Mouse (Mus musculus) T-helper 17 cell (primary cell): Measurements from ENCODE around the gene Olig3.

Experiments used
- in situ Hi-C, 2 experiments: fragments of 300-600 bp; cut with MboI, MseI; formaldehyde crosslinking; loops; 1 replicate in 1 of 2; 2 replicates in 1 of 2; pipeline ENCODE4 v1.15.1; 2025; ENCODE audit warnings: high pct_unique_total_duplicates in 2 of 2

Olig3 gene

DNA sequence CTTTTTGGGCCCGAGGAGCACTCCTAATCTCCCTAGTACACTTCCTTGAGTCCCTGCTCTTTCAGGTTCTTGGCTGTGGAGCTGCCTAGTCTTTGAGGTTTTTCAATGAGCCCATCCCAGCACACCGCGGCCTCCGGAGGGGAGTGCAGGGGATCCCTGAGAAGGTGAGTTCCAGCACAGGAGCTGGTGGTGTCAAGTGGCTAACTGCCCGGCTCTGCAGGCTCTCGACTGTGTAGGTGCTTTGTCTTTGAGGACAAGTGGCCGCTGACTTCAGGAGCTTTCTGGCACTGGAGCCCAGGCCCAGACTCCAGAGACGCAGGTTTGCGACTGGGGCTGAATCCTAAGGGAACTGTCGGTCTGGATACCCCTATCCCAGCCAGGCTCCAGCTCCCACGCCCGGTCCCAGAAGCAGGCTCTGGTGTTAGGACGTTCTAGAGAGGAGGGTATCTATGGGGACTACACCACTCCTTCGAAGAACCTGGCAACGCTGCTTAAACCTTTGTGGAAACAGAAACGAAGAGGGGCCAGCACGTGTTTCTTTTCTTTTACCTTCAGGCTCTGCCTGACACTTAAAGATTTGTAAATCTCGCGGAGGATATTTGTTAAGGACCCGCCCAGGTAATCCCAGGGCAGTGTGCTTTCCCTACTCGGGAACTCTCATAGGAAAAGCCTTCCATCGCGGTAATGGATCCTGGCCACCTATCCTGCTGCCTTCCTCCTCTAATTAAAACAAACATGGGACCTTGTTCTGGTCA lies 5.4 kb downstream of the Olig3 start:
- in situ Hi-C loops = no loop called here

DNA sequence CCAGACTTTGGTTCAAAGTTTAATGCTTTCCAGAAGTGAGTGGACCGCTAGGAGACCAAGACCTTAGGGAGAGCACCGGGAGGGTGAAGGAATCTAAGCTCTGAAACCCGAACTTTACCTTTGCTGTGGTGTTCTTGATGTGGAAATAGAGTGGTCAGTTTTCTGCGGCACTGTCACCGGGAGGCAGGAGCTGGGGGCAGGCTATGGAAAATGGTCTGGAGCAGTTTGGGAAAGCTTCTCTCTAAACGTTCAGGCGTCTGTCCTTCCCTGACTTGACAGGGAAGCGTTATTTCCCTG lies 5.9 kb downstream of the Olig3 start:
- in situ Hi-C loops = no loop called here

DNA sequence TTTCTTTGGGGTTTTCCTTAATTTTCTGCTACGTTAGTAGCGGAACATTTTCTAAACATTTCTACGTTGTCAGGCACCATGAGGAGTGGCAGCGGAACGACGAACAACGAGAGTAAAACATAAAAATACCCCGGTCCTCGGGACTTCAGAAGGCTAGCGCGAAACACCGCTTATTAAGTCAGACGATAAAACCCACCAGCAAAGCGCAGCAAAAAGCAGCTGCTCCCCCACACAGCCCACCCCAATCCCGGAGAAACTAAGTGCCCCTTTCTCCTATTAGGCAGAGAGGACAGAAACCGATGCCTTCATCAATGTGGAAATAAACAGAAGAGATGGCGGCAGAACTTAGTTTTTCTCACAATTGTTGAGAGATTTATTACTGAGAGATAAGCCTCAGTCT lies 6.5 kb downstream of the Olig3 start:
- in situ Hi-C loops = no loop called here

DNA sequence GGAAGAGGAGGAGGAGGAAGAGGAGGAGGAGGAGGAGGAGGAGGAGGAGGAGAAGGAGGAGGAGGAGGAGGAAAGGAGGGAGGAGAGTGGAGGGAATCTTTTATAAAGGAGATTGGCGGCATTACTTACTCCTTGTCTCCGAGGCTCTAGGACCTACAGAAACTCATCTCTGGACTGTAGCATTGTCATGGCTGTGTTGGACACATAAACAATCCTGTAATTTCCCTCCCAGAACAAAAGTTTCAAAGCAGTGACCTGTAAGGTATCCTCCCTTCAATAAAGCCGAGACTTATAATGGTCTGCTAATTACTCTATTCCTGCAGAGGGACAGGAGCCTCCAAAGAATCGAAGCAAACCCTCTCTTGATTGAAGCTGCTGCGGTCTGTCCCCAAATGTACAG lies 7.0 kb downstream of the Olig3 start:
- in situ Hi-C loops = no loop called here

DNA sequence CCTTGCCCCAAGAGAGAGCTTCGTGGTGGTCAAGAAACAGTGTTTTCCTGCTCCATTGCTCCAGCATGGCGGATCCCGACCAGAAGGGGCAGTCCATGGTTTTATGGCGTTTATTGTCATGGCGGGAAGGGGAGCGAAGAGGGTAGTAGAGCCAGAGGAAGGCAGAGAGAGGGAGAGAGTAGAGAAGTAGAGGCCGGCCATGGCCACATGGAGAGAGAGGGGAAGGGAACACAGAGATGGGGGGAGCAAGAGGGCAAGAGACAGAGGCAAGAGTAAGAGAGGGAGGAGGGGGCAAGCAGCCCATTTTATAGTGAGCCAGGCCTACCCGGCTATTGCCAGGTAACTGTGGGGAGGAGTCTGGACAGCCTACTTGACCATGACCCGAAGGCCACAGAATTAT lies 12.8 kb downstream of the Olig3 start:
- in situ Hi-C loops = no loop called here

DNA sequence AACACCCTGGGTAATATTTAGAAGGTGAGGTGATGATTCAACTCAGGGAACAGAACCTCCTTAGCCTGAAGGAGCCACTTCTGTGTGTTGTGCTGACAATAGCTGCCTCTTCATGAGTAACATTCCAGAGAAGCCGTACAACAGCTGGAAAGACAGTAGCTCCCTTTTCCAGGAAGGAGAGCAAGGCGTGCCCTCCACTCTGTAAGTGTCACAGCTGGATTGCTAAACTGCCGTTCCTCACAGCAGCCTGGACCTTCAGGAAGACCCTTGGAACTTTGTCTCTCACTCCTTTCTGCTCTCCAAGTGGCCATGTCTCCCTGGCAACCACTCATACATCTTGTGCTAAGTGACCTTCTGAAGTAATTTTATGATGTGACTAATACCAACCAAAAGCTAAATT lies 13.8 kb downstream of the Olig3 start:
- in situ Hi-C loops = no loop called here

DNA sequence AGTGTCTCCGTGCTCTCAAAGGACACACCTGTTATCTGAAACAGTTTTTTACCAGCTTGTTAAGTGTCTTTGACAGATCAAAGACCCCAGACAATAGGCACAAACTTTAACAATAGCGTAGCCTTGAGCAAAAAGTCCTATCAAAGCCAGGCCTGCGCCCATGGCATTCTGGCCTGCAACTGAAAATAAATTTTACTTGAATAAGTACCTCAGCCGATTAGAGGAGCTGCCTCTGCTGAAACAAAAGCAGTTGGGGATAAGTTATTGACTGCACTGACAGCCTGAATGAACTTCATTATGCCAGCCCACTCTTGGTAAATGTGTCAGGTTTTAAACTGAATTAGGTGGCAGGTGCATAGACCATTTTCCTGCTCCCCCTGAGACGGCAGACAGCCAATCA lies 15.9 kb downstream of the Olig3 start:
- in situ Hi-C loops = no loop called here

DNA sequence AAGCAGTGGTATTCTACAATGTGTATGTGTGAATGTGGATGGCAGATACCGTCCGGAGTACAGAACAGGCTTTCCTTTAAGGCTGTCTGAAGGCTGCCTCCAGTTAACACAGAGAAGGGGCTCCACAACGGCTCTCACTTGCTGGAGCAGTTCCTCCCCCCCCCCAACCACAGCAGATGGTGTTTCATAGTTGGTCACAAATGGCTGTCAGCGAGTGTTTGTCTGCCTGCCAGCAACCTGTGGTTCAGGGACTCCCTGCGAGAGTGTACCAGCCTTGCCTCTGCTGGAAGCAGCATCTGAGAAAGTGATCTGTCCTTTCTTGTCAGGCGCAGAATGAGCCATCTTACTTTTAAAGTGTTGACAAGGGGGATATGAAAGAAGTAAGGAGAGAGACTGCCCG lies 17.5 kb downstream of the Olig3 start:
- in situ Hi-C loops = no loop called here

DNA sequence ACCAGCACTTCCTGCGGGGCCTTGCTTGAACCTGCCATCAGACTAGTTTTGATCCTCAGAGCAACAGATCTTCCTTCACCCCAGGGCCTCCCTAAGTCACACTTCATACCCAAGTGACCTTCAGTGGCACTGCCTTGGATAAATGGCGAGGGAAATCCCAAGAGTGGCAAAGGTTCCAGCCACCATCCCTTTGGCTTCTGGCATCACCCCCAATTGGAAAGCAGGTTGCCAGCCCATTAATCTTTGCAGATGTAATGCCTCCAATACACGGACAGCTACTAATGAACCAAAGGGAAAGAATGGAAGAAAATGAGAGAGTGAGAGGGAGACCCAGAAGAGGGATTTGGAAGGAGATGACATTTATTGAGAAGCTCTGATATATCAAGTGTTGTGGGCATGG lies 18.0 kb downstream of the Olig3 start:
- in situ Hi-C loops = no loop called here

DNA sequence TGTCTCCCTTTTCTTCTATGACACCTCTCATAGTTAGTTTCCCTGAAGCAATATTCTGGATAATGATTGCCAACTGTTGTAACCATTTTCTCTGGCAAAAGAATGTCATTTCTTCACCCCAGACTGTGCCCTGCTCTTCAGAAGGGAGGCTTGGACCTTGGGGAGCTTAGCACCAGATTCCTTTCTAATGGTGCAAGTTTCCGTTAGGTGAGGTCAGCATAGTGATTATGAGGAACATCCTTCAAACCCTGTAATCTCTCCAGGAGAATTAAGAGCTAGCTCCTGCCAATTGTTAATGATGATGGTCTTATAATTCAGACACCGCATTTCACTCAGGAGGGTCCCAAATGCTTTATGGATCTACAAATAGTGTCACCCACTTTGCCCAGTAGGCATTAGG lies 19.5 kb downstream of the Olig3 start:
- in situ Hi-C loops = no loop called here

DNA sequence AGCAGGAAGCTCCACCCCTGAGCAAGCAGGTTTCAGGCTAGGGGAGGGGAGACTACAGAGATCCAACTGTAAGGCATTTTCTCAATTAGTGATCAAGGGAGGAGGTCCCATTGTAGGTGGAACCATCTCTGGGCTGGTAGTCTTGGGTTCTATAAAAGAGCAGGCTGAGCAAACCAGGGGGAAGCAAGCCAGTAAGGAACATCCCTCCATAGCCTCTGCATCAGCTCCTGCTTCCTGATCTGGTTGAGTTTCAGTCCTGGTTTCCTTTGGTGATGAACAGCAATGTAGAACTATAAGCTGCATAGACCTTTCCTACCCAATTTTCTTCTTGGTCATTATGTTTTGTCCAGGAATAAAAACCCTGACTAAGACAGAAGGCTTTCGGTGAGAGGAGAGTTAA lies 24.6 kb downstream of the Olig3 start:
- in situ Hi-C loops = loop anchor here in 1 of 2 experiments (10.0 kb wide), 1 partner anchor 56 kb away; no protein-coding TSS in a partner anchor

DNA sequence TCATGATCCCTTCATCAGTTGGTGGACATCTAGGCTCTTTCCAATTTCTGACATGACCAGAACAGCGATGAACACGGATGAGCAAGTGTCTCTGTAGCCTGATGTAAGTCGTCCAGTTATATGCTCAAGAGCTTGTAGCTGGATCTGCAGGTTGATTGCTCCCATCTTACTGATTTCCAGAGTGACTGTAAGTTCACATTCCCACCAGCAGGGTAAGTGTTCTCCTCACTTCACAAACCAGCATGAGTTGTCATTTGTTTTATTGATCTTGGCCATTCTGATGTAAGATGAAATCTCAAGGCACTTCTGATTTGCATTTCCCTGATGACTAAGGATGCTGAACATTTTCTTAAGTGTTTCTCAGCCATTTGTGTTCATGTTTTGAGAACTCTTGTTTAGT lies 27.8 kb downstream of the Olig3 start:
- in situ Hi-C loops = loop anchor here in 1 of 2 experiments (10.0 kb wide), 1 partner anchor 59 kb away; no protein-coding TSS in a partner anchor

DNA sequence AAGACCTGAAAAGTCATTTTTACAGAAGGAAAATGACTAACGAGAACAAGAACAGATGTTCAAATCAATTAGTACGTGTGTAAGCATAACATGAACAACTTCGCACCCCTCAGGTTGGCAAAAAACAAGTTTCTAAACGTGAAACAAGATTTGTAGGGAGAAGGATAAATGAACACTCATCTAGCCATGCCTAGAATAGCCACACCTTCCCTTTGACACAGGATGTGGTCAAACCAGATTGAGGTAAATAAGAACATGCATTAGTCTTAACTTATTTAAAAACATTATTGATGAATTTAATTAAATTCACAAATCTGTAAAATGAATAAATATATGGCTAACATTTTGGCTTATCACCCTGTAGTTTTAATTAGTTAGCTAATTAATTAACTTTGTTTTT lies 35.5 kb downstream of the Olig3 start:
- in situ Hi-C loops = loop anchor here in 1 of 2 experiments (5.0 kb wide), 1 partner anchor 45 kb away; no protein-coding TSS in a partner anchor

DNA sequence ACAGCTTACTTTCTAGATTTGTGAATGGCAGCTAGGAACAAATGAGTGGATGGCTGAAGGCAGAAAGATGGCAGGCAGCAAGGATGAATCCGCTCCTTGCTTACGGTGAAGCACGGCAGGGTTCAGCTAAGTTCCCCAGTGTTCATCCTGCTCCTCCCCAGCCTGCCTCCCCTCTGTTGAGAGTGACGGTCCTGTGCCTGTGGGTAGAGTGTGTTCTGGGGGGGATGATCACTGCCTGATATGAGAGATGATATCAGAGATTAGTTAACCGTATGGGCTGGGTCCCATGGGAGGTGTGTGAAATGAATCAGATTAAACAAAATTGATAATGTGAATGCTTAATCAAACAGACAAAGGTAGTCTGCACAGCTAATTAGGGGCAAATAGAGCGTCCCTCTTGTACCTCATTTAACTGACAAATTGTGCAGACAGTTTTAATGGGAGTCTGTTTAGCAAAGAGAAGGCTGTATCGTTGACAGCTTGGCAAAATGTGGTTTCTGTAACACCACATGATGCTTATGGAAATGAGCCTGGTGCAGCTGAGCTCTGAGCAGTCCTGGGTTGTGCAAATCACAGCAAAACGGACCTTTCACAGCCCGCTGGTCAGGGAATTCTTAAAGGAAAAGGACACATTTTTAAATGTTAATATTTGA lies 40.3 kb downstream of the Olig3 start:
- in situ Hi-C loops = no loop called here

DNA sequence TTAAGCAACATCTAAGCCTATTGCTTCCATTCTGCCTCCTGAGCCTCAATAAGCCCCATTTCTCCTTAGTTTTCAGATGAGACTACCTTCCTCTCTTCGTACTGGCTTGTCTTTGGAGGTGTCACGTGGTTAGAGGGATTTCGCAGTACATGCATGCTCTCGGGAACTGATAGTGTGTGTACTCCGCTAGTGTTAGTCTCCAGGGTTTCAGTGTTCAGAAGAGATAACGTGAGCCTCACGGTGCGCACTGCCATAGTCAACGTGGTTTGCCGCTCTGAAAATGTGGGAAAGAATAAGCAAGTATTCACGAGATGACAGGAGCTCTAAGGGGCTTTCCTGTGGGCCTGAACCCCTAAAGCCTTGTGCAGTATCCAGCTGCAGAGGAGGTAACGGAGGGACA lies 41.1 kb downstream of the Olig3 start:
- in situ Hi-C loops = no loop called here

DNA sequence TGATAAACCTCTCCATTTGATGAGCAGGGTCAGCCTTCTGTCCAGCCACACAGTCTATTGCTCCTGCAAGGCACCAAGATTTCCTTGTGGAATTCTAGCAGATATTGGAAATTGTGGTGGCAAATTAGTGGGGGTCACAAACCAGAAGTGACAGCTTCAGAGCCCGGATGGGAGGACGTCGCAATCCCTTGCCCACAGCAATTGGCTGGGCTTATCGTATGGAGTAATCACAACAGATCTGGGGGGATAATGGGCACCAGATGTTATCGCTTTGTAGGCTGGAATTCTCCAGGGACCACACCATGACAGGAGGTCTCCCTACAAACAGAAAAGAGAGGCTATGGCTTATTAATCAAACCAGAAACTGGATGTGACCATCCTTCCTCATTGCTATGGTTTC lies 44.8 kb downstream of the Olig3 start:
- in situ Hi-C loops = loop anchor here in 1 of 2 experiments (10.0 kb wide), 1 partner anchor 1684 kb away; no protein-coding TSS in a partner anchor

DNA sequence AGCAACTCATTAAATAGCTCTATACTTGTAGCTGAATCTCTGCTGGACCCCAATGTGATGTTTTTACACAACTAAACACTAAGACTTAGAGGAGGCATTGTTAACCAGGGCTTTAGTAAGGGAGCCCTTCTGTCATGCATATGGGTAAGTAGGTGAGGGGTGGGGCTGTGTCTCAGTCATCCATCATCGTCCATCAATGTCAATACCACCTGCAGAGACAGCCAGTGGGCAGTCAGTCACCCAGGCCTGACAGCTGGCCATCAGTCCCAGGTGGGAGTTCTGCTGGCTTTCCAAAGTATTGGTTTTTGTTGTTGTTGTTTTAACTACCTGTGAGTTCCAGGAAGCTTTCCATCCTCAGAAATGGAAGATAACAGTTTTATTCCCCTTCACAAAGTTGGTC lies 48.1 kb downstream of the Olig3 start:
- in situ Hi-C loops = loop anchor here in 1 of 2 experiments (10.0 kb wide), 1 partner anchor 1680 kb away; no protein-coding TSS in a partner anchor

DNA sequence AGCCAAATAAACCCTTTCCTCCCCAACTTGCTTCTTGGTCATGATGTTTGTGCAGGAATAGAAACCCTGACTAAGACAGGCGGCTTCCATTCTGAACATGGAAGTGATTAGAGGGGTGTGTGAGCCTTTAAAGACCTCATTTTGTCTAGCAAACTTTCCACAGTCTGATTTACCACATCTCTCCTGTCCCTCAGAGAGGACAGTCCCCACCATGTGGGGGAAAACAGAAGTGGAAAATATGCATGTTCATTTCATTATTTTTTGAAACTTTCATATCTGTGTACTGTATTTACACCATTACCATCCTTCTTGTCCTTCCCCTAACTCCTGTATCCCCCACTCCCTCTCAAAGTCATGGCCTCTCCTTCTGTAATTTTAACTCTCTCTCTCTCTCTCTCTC lies 49.6 kb downstream of the Olig3 start:
- in situ Hi-C loops = loop anchor here in 1 of 2 experiments (10.0 kb wide), 1 partner anchor 1679 kb away; no protein-coding TSS in a partner anchor

DNA sequence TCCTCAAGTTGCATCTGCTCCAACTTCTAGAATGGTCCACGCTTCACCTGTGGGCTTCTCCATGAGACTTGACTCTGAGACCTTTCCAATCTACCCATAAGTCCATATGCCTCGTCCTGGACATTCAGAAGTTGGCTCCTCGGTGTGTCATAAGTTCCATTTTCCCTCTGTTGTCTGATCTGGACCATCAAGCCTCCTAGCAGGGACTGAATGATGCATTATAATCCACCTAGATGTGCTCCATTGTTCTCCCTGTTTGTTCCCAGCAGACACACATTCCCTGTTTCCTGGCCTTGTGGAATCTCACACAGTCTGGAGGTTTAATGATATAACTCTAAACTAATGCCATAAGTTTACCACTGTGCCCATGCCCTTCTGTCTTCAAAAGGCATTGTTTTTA lies 50.8 kb downstream of the Olig3 start:
- in situ Hi-C loops = loop anchor here in 1 of 2 experiments (10.0 kb wide), 1 partner anchor 1678 kb away; no protein-coding TSS in a partner anchor
